Mouse (Mus musculus) T-helper 2 cell (primary cell): Measurements from ENCODE around the gene 4932411N23Rik.
"Not testable (repeated sequence)": the region's sequence is repeated elsewhere in the genome, so short reads cannot be mapped to it uniquely, and the experiment has no call there.

Experiments used
- in situ Hi-C: fragments of 300-600 bp; cut with MboI, MseI; formaldehyde crosslinking; loops from one replicate; pipeline ENCODE4 v1.15.1; 2025; ENCODE audit warnings: high pct_unique_total_duplicates

4932411N23Rik gene

GRCm38 (mm10) chrX:126815768-126816167, at the start of gene 4932411N23Rik:
TSS of gene 4932411N23Rik (minus strand) at chrX:126815868.
- in situ Hi-C loops: no loop called here

- in situ Hi-C loops: loop anchor here (5.0 kb wide), 1 partner anchor 88 kb away; no protein-coding TSS in a partner anchor
Measured at GRCm38 (mm10) chrX:126779895-126780294, 35.8 kb downstream of the 4932411N23Rik start.

- in situ Hi-C loops: loop anchor here (5.0 kb wide), 1 partner anchor 85 kb away; no protein-coding TSS in a partner anchor
Measured at GRCm38 (mm10) chrX:126777643-126778042, 38.0 kb downstream of the 4932411N23Rik start.

- in situ Hi-C loops: loop anchor here (5.0 kb wide), 1 partner anchor 83 kb away; no protein-coding TSS in a partner anchor
Measured at GRCm38 (mm10) chrX:126774846-126775245, 40.8 kb downstream of the 4932411N23Rik start.

GRCm38 (mm10) chrX:126773511-126773910, 42.2 kb downstream of the 4932411N23Rik start:
- in situ Hi-C loops: not testable (repeated sequence)
